Mouse (Mus musculus) bone marrow macrophage, adult 2 months (primary cell): Measurements from ENCODE around the gene Pdzd9.

Experiments
- CTCF ChIP-seq: IDR thresholded peaks from 2 replicates; pipeline ENCODE4 v1.5.1; 2012; ENCODE audit warnings: low read depth, mild to moderate bottlenecking, low read length, moderate library complexity
- POLR2A ChIP-seq: IDR thresholded peaks from 2 replicates; pipeline ENCODE4 v1.6.1; 2012; ENCODE audit warnings: mild to moderate bottlenecking, low read depth, low read length, borderline replicate concordance

GRCm38 (mm10) chr7:120635821-120636220 is 34.3 kb downstream of the Pdzd9 start:
- no peak for TF ChIP-seq POLR2A
- TF ChIP-seq CTCF: no peak
